Mouse (Mus musculus) liver, embryonic 13.5 days (tissue): Measurements from ENCODE around the gene Grin2a. TPM values are rescaled to one million over a fixed set of nuclear protein-coding genes. Genes with fewer than 3 reads are reported as not detected.

ENCODE experiments used
- ATAC-seq: fragments of 200-750 bp; cut with Nextera tagmentation; 2 replicates; pipeline ENCODE4 v1.8.0; 2017; ENCODE audit warnings: low read depth, mild to moderate bottlenecking, moderate number of reproducible peaks, moderate library complexity
- DNase-seq: peaks from one replicate; pipeline ENCODE4 v3.0.0; 2022
- H3K27ac ChIP-seq: fragments of 300-500 bp; sonication (generic); 2 replicates; pipeline ENCODE4 v1.5.1; 2015; ENCODE audit warnings: moderate library complexity, mild to moderate bottlenecking, inconsistent platforms
- H3K27me3 ChIP-seq: fragments of 300-500 bp; sonication (generic); 2 replicates; pipeline ENCODE4 v1.6.1; 2015; ENCODE audit warnings: mild to moderate bottlenecking, inconsistent platforms
- H3K36me3 ChIP-seq: fragments of 300-500 bp; sonication (generic); 2 replicates; pipeline ENCODE4 v1.6.1; 2015; ENCODE audit warnings: mild to moderate bottlenecking, inconsistent platforms
- H3K4me1 ChIP-seq: fragments of 300-500 bp; sonication (generic); replicated peaks from 2 replicates; pipeline ENCODE4 v1.6.1; 2015; ENCODE audit warnings: inconsistent platforms
- H3K4me2 ChIP-seq: fragments of 300-500 bp; sonication (generic); 2 replicates; pipeline ENCODE4 v1.6.1; 2015; ENCODE audit warnings: inconsistent platforms, mild to moderate bottlenecking, moderate library complexity
- H3K4me3 ChIP-seq: fragments of 300-500 bp; sonication (generic); replicated peaks from 2 replicates; pipeline ENCODE4 v1.5.1; 2015; ENCODE audit warnings: mild to moderate bottlenecking, inconsistent platforms
- H3K9ac ChIP-seq: fragments of 300-500 bp; sonication (generic); 2 replicates; pipeline ENCODE4 v1.6.1; 2015; ENCODE audit warnings: mild to moderate bottlenecking, inconsistent platforms
- H3K9me3 ChIP-seq: fragments of 300-500 bp; sonication (generic); replicated peaks from 2 replicates; pipeline ENCODE4 v1.6.1; 2016; ENCODE audit warnings: inconsistent platforms
- WGBS: fragments of 180-500 bp; shearing (Covaris S2); methylation state at CpG from one replicate; pipeline ENCODE4 v1.1.7; 2015; ENCODE audit not compliant: insufficient replicate concordance; 5-methylcytosine and 5-hydroxymethylcytosine counted together
- polyA plus RNA-seq: library from polyadenylated mRNA; unstranded; fragments of >200 nt; fragmentation: Nextera tagmentation; extraction: Ambion mirVana; gene quantifications from 2 replicates; pipeline ENCODE4 v1.2.1, GENCODE M21; 2015

Grin2a gene
- polyA plus RNA-seq: 0.01 TPM in 2 replicates

GRCm38 (mm10) chr16:9994951-9995813, at the start of gene Grin2a:
Grin2a (minus strand) TSS chr16:9995560.
- H3K4me1 ChIP-seq: no peaks in the 10 kb centered on the region
- H3K9ac ChIP-seq: no peak within 1 kb of the TSS
- H3K4me2 ChIP-seq: peak within 1 kb of the TSS; percentile 6
- no peaks in the 10 kb centered on the region for H3K36me3 ChIP-seq
- no peak within 1 kb of the TSS for H3K27ac ChIP-seq
- no peak within 1 kb of the TSS for H3K4me3 ChIP-seq
- H3K9me3 ChIP-seq: no peaks in the 10 kb centered on the region
- 2% methylated on average over 63 of the region's 69 CpGs for WGBS
- no peak for DNase-seq
- H3K27me3 ChIP-seq: peaks cover 66% of the 10 kb centered on the region
- ATAC-seq: no peak

- H3K9ac ChIP-seq: no peak overlapping the region
- H3K27me3 ChIP-seq: no peaks in the 10 kb centered on the region
- DNase-seq: no peak
- no peak overlapping the region for H3K27ac ChIP-seq
- no peaks in the 10 kb centered on the region for H3K4me1 ChIP-seq
- no peaks in the 10 kb centered on the region for H3K36me3 ChIP-seq
- H3K4me3 ChIP-seq: no peak overlapping the region
- no peak overlapping the region for H3K4me2 ChIP-seq
- ATAC-seq: no peak
- no peaks in the 10 kb centered on the region for H3K9me3 ChIP-seq
- WGBS: 49% methylated on average over 7 of the region's 7 CpGs
Observed at GRCm38 (mm10) chr16:10035582-10036215, 40.3 kb upstream of the Grin2a start.

DNA sequence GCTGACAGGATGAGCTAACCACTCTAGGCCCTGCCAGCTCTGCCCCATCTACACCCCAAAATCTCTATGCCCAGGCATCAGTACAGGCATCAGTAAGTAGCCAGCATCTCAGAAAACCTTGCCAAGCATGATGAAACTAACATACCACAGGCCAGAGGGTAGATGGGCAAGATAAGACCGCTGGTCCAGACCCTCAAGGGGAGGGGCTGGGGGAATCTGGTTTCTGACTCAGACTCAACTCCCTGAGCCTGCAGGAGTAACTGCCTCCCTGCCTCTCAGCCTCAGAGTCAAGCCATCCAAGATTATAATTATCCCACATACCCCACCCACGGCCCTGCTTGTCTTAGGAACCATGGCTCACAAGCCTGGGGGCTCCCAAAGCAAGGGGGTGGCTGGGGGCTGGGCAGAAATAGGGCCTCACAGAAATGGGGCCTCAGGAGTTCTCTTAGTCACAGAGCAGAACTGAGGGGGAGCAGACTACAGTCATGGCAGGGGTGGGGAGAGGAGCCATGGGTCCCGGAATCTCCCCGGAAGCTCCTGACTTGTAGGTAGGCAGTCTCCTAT, 38.1 kb upstream of the Grin2a start:
- Histone ChIP-seq H3K4me3 (no peak overlapping the region), H3K27ac (no peak overlapping the region), H3K4me1 (no peaks in the 10 kb centered on the region), H3K36me3 (no peaks in the 10 kb centered on the region), H3K4me2 (no peak overlapping the region), H3K27me3 (no peaks in the 10 kb centered on the region), H3K9me3 (no peaks in the 10 kb centered on the region), H3K9ac (no peak overlapping the region)
- WGBS: 56% methylated on average over 4 of the region's 4 CpGs
- no peak for ATAC-seq
- DNase-seq: no peak

GRCm38 (mm10) chr16:10031891-10032290, 36.5 kb upstream of the Grin2a start:
- no peaks in the 10 kb centered on the region for H3K9me3 ChIP-seq
- H3K4me2 ChIP-seq: no peak overlapping the region
- no peaks in the 10 kb centered on the region for H3K36me3 ChIP-seq
- DNase-seq (no peak), ATAC-seq (no peak)
- no peak overlapping the region for H3K4me3 ChIP-seq
- H3K4me1 ChIP-seq: no peaks in the 10 kb centered on the region
- no peaks in the 10 kb centered on the region for H3K27me3 ChIP-seq
- H3K27ac ChIP-seq: no peak overlapping the region
- no peak overlapping the region for H3K9ac ChIP-seq

DNA sequence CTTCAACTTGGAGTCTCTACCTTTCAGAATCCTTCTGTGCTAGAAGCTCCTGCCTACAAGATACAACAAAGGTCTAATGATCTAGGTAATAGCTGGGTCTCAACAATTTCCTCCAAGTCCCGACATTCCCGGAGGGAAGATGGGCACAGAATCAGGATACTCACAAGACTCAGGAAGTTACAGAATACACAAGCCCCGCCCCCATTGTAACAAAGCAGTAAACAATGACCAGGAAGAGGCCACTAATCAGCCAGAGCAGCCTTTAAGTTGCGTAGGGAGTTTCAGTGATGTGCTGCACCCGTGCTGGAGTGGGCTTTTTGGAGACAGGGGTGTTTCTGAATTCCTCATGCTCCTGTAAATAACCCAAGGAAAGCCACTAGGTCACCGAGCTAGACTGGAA, 31.4 kb upstream of the Grin2a start:
- WGBS: 34% methylated on average over 6 of the region's 6 CpGs
- ATAC-seq: no peak
- Histone ChIP-seq H3K36me3 (no peaks in the 10 kb centered on the region), H3K27me3 (no peaks in the 10 kb centered on the region), H3K9ac (no peak overlapping the region), H3K27ac (no peak overlapping the region), H3K9me3 (no peaks in the 10 kb centered on the region), H3K4me1 (no peaks in the 10 kb centered on the region), H3K4me2 (no peak overlapping the region), H3K4me3 (no peak overlapping the region)
- no peak for DNase-seq

- 33% methylated on average over 1 of the region's 1 CpGs for WGBS
- Histone ChIP-seq H3K9me3 (no peaks in the 10 kb centered on the region), H3K27me3 (no peaks in the 10 kb centered on the region), H3K9ac (no peak overlapping the region), H3K27ac (no peak overlapping the region), H3K4me1 (no peaks in the 10 kb centered on the region), H3K36me3 (no peaks in the 10 kb centered on the region), H3K4me3 (no peak overlapping the region), H3K4me2 (no peak overlapping the region)
- ATAC-seq: no peak
- no peak for DNase-seq
Observed at GRCm38 (mm10) chr16:10009743-10010142, 14.4 kb upstream of the Grin2a start.

- no peak overlapping the region for H3K4me3 ChIP-seq
- H3K9ac ChIP-seq: no peak overlapping the region
- H3K4me1 ChIP-seq: no peaks in the 10 kb centered on the region
- ATAC-seq (no peak), DNase-seq (no peak)
- H3K27me3 ChIP-seq: no peaks in the 10 kb centered on the region
- no peak overlapping the region for H3K4me2 ChIP-seq
- 60% methylated on average over 5 of the region's 5 CpGs for WGBS
- H3K27ac ChIP-seq: no peak overlapping the region
- no peaks in the 10 kb centered on the region for H3K36me3 ChIP-seq
- H3K9me3 ChIP-seq: no peaks in the 10 kb centered on the region
Observed at GRCm38 (mm10) chr16:10005606-10006005, 10.2 kb upstream of the Grin2a start.

DNA sequence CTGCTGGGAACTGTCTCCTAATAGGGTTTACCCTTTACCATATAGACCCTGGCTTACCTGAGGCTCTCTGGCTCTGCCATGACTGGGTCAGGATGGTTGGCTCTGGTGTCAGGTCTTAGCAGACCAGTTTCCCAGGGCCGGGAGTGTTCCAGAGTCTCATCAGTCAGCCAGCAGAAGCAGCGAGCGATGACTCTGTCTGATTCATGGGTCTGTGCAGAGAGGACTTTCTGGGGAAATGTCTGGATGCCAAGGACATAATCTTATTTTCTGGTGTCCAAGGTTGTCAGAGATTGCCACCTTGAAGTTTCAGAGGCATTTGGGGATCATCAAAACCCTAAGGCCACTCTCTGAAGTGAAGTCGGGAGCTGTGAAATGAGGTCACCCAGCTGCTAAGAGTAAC, 8.7 kb upstream of the Grin2a start:
- Histone ChIP-seq H3K4me3 (no peak overlapping the region), H3K9me3 (no peaks in the 10 kb centered on the region), H3K4me2 (no peak overlapping the region), H3K27me3 (no peaks in the 10 kb centered on the region), H3K9ac (no peak overlapping the region), H3K27ac (no peak overlapping the region), H3K4me1 (no peaks in the 10 kb centered on the region), H3K36me3 (no peaks in the 10 kb centered on the region)
- 63% methylated on average over 4 of the region's 4 CpGs for WGBS
- no peak for DNase-seq
- no peak for ATAC-seq

DNA sequence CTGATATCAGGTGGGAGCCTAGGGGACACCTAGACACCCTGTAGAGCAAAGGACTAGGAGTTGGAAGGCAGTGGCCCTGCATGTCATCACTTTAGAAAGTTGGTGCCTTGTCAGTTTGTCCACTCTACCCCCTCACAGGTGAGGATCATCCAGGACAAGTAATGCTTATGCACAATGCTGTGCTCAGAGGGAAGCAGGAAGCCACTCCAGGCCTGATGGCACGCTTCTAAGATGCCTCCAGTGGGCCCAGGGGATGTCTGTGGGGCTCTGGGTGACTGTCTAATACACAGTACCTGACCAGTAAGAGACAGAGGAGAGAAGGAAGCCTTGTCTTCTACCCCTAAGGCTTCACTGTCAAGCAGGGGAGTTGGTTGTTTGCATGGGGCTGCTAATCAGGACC, 7.6 kb upstream of the Grin2a start:
- Histone ChIP-seq H3K4me1 (no peaks in the 10 kb centered on the region), H3K4me3 (no peak overlapping the region), H3K27ac (no peak overlapping the region), H3K9me3 (no peaks in the 10 kb centered on the region), H3K9ac (no peak overlapping the region), H3K36me3 (no peaks in the 10 kb centered on the region), H3K27me3 (no peaks in the 10 kb centered on the region), H3K4me2 (no peak overlapping the region)
- 24% methylated on average over 1 of the region's 1 CpGs for WGBS
- DNase-seq (no peak), ATAC-seq (no peak)

GRCm38 (mm10) chr16:10001601-10002000, 6.2 kb upstream of the Grin2a start:
- no peaks in the 10 kb centered on the region for H3K4me1 ChIP-seq
- no peak overlapping the region for H3K4me3 ChIP-seq
- ATAC-seq (no peak), DNase-seq (no peak)
- H3K9ac ChIP-seq: no peak overlapping the region
- no peaks in the 10 kb centered on the region for H3K9me3 ChIP-seq
- 0 out of 2 replicates have a peak, but pooled peaks cover 6% of the 10 kb centered on the region for H3K27me3 ChIP-seq
- no peaks in the 10 kb centered on the region for H3K36me3 ChIP-seq
- H3K4me2 ChIP-seq: no peak overlapping the region
- H3K27ac ChIP-seq: no peak overlapping the region
- 39% methylated on average over 1 of the region's 1 CpGs for WGBS

- Histone ChIP-seq H3K9ac (no peak overlapping the region), H3K4me1 (no peaks in the 10 kb centered on the region), H3K4me2 (no peak overlapping the region), H3K36me3 (no peaks in the 10 kb centered on the region), H3K9me3 (no peaks in the 10 kb centered on the region), H3K4me3 (no peak overlapping the region), H3K27me3 (peaks cover 21% of the 10 kb centered on the region), H3K27ac (no peak overlapping the region)
- WGBS: 49% methylated on average over 5 of the region's 5 CpGs
- no peak for ATAC-seq
- DNase-seq: no peak
Observed at GRCm38 (mm10) chr16:9999926-10000325, 4.6 kb upstream of the Grin2a start.

- Histone ChIP-seq H3K27me3 (peaks cover 41% of the 10 kb centered on the region), H3K4me3 (no peak overlapping the region), H3K27ac (no peak overlapping the region), H3K9me3 (no peaks in the 10 kb centered on the region), H3K9ac (no peak overlapping the region), H3K36me3 (no peaks in the 10 kb centered on the region), H3K4me2 (no peak overlapping the region), H3K4me1 (no peaks in the 10 kb centered on the region)
- DNase-seq: no peak
- no peak for ATAC-seq
Observed at GRCm38 (mm10) chr16:9997931-9998330, 2.6 kb upstream of the Grin2a start.
